Mouse (Mus musculus) brain, embryonic 18.5 days (tissue): ENCODE results near the gene Gm10300.

Experiments
- DNase-seq: peaks from one replicate; pipeline ENCODE4 v3.0.0-alpha.2; 2012; ENCODE audit warnings: low read depth, low spot score

Gm10300 gene

DNA sequence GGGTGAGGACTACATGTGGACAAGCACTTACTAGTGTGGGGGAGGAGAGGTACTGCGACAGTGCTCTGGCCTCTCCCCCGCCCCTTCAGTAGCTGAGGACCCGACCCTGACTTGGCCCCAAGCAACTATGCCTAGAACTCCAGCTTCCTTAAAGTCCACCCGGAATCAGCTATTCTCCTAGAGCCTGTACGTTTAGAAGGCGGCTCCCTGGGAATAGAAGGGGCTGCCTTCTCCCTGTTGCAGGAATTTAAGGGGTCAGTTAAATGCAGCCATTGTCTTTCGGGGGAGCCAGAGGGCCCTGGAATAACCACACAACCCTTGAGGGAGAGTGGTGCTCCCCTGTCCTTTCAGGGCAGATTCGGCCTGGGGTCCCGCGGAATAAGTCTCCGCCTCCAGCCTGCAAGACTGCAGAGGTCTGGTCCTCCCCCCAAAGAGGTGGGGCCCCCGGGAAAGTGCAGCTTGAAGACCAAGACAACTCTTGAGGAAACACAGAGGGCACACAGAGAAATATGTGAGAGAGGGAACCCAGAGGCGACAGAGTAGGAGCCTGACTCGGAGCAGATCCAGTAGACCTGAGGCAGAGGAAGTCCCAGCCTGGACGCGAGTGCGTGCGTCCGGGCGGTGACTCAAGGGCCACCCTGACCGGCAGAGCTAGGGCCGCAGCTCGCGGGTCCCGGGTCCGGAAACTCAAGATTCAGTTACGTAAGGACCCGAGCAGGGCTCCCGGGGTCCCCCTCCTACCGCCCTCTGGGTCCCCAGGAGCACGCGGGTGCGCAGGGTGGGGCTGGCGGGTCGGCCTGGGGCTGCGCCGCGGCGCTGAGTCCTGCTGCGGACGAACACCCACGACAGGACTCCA, at the start of gene Gm10300:
Gm10300 (plus strand) TSS at position 621 of the 856 bp plus-strand sequence.
- DNase-seq, result no peak

DNA sequence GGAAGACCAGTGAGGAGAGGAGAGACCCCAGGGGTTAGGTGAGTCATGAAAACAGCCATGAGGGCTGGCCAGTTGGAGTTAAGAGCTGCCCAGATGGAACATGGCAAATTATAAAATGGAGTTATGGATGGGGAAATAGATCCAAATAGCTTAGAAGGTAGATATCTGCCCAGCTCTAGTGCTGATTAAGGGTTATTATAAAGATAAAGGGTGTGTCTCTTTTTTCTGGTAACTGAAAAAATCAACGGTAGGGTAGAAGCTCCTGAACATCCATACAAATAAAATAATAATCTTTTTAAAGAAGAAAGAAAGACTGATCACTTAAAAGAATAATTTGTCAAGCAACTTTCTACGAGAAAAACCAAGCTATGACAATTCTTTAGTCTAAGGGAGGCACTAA, 49.2 kb upstream of the Gm10300 start:
- no peak for DNase-seq

DNA sequence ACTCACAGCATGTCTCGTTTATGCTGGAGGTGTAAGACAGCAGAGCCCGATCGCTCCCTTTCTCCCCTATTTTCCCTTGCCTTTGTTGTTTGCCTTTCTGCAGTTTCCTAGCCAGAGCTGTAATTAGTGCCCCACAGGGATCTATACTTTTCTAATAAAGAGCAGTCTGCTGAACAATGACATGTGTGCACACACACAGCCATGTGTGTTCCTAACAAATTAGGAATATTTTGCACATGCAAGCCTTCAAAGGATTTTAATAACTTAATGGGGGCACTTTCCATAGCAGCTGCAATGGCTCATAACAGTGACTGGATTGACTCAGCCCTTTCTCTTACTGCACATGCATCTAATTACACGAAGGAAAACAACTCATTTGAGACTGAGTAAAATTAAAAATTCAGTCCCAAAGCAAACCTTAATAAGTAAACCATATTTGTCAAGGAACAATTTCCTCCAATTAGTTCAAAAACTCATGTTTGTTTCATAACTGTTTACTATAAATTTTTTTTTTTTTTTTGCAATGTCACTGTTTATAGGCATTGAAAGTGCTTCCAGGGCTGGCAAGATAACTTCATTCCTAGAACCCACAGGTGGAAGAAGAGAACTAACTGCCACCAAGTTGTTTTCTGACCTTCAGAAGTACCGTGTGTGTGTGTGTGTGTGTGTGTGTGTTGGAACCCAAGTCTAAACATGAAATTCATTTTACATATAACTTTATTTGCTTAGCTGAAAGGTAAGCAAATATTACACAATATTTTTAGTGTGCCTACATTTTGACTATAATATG, 48.6 kb upstream of the Gm10300 start:
- DNase-seq, result peak; percentile 26

DNA sequence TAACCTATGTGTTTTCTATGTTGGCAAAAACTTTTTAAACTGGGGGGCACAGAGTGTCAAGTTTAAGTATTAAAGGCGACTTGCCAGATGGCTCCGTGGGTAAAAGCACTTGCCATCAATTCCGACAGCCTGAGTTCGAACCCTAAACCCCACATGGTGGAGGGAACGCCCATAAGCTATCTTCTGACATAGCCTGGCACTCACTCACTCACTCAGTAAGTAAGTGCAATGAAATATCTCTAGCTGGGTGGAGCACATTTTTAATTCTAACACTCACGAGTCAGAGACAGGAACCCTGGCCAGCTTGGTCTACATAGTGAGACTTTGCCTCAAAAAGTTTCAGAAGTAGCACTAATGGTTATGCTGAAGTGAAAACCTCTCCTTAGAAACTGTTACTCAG, 47.3 kb upstream of the Gm10300 start:
- DNase-seq, result no peak

DNA sequence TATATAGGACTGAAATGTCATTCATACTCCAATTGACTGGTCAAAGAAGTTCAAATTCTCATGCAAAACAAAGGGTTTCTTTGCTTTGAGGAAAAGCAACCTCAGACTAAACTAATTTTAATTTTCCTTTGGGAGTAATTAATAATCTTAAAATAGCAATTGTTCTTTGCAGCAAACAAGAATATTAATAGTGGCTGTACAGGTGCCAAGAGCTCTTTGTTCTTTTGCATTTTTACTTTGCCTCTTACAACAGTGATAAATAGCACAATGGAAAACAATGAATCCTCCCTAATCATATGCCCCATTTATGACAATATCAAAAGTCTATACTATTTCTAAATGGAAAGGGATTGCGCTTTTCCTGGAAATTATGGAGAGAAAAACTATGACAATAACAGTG, 46.7 kb upstream of the Gm10300 start:
- DNase-seq, result no peak

GRCm38 (mm10) chr4:132029851-132030741, 44.4 kb upstream of the Gm10300 start:
- no peak for DNase-seq

DNA sequence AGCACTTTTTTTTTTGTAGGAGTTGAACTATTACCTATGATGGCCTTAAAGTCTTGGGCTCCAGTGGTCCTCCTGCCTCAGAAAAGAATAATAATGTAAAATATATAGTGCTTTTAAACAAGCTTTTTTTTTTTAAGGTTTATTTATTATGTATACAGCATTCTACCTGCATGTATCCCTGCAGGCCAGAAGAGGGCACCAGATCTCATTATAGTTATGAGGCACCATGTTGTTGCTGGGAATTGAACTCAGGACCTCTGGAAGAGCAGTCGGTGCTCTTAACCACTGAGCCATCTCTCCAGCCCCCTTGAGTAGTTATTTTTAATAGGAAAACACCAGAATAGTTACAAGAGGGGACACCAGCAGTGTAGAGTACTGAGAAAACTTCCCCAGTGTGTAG, 41.3 kb upstream of the Gm10300 start:
- no peak for DNase-seq

- DNase-seq, result no peak
These were observed 40.3 kb upstream of the Gm10300 start for GRCm38 (mm10) chr4:132034242-132034641.

- no peak for DNase-seq
These were observed 37.4 kb upstream of the Gm10300 start for GRCm38 (mm10) chr4:132037137-132037536.

- DNase-seq, result no peak
These were observed 36.5 kb upstream of the Gm10300 start for GRCm38 (mm10) chr4:132037991-132038390.

- no peak for DNase-seq
These were observed 35.7 kb upstream of the Gm10300 start for GRCm38 (mm10) chr4:132038809-132039208.

- DNase-seq, result no peak
These were observed 35.0 kb upstream of the Gm10300 start for GRCm38 (mm10) chr4:132039521-132039920.

DNA sequence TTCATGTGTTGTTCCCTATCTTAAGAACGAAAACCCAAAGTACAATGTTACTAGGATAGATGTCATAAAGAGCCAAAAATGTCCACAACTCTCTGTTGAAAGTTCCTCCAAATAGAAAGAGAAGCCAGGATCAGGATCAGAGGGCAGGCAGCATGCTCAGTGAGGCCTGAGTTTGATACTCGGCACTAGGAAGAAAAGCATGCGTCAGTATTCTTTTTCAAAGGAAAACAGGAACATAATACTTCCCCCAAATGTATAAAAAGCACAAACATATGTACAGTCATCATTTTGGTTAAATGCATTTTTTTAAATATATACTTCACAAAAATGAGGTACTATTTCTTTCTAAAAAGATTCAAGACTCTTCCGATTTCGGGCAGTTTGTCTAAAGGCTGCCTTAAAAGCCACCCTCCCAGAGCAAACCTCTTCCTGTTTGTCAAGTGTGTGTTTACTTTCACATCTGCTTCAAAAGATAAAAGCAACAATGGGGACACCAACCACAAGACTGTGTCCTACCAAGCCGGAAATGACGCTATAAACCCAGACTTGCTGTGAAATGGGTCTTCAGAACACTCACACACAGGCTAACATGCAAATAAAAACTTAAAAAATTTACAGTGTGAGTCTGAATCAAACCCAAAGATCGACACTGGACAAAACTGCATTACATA, 34.4 kb upstream of the Gm10300 start:
- DNase-seq, result no peak

DNA sequence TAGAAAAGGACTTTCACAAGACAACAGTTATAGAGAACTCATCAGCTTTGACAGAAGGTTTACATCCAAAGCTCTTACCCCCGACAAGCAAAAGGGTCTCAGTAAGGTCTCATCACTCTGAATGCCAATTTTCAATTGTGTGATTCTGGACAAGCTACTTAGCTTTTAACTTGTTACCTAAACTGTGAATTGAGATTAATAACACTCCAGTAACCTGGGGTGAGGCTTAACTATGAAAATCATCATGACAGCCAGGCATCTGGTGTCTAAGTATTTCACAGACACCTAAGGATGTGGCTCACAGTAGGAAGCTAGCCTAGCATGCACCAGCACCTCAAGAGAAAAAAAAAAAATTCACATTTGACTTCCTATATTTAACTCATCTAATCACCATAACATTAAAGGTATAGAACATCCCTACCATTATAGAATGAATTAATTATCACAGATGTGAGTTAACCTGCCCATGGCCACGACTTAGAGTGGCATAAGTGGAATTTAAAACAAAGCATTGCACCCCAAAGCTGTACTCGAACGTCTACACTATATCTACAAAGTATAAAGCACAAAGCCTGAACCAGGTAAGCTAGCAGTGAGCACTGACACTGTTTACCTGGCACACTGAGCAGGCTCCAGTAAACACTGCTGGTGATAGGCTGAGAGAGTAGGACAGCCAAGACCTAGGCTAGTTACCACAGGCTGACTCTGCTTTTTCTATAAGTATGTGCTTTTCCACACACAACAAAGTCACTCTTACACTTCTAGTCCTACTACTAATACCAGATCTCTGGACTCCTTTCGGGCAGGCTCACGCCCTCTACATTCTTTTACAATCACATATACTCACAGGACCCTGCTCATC, 32.8 kb upstream of the Gm10300 start:
- no peak for DNase-seq

DNA sequence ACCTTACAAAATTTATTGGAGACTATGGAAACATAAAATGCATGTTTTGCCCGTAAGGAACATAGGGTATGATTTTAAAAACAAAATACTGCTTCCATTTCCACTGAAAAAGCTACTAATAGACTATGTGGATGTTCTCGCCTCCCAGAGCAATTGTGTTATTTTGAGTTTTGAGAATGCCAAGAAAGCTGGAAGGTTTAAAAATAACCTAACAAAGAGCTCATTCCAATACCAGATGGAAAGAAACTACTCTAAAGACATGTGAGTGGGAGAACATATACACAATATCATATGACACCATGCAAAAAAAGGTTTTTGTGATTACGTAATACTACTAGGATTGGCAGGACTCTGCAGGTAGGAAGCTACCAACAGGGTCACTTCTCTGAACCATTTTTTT, 30.8 kb upstream of the Gm10300 start:
- no peak for DNase-seq

GRCm38 (mm10) chr4:132048011-132048991, 26.2 kb upstream of the Gm10300 start:
- DNase-seq, result no peak

- peak; percentile 96 for DNase-seq
These were observed 25.5 kb upstream of the Gm10300 start for GRCm38 (mm10) chr4:132048995-132049404.

DNA sequence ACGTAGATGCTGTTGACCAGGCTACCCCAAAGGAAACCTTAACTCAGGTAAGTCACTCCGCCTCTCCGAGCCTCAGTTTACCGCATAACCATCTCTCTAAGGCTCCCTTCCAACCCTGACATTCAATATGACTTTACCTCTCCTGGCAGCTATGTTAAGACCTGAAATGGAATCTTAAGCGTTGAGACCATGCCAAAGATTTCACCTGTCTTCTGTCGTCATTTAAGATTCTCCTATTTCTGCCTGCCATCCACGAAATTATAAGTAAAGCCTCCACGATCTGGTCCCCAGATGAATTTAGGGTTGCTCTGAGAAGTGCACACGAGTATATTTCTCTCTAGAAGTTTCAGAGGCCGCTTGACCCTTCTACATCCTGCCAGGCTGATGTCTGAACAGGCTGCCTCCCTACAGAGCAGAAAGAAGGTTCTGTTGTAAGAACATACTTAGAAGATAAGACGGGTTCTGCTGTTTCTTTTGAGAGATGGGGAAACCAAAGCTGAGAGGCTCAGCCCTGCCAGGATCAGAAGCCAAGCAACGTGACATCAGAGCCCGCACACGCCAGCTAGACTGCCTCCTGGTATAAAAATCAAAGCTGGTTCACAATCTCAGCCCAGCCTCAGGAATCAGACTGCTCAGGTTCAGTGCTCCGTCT, 24.8 kb upstream of the Gm10300 start:
- no peak for DNase-seq
